In genomic region chr6:137252194-137252886, GRCm38 (mm10) we compare ENCODE assay signal across 8 mouse cellular contexts. TPM values are rescaled to one million over a fixed set of nuclear protein-coding genes. Genes with fewer than 3 reads are reported as not detected.
DNase-seq lines count a peak whose midpoint lies in the region; ATAC-seq and TF ChIP-seq lines count a peak whose summit lies in the region.

Gene Ptpro, plus strand, starts transcription at chr6:137252319.

- H3K27ac ChIP-seq in heart, embryonic 15.5 days: no peak within 1 kb of the TSS
- H3K27ac ChIP-seq in heart, adult 2 months: no peak within 1 kb of the TSS
- peak within 1 kb of the TSS; percentile 91 for H3K27ac ChIP-seq in midbrain, embryonic 12.5 days (replicated peaks)

- no peaks in the 10 kb centered on the region for H3K9me3 ChIP-seq in heart, embryonic 15.5 days (replicated peaks)
- no peaks in the 10 kb centered on the region for H3K9me3 ChIP-seq in midbrain, embryonic 12.5 days

- no peak for TF ChIP-seq POLR2A in heart, adult 2 months (IDR thresholded peaks at IDR 0.05; ENCODE audit: insufficient read depth, low read depth, low read length)
- peak; percentile 38; the same call in 1 of the 2 replicates for TF ChIP-seq POLR2A in brain, embryonic 14.5 days (IDR thresholded peaks at IDR 0.05; ENCODE audit: borderline replicate concordance, extremely low read depth, insufficient read depth, insufficient read length, poor library complexity, severe bottlenecking)

- no peaks in the 10 kb centered on the region for H3K36me3 ChIP-seq in heart, embryonic 15.5 days
- H3K36me3 ChIP-seq in heart, adult 2 months (ENCODE audit: control insufficient read depth, insufficient read depth, low read length): no peaks in the 10 kb centered on the region
- H3K36me3 ChIP-seq in midbrain, embryonic 12.5 days: no peaks in the 10 kb centered on the region

- H3K27me3 ChIP-seq in heart, embryonic 15.5 days: peaks cover 42% of the 10 kb centered on the region
- H3K27me3 ChIP-seq in heart, adult 2 months (ENCODE audit: control insufficient read depth, insufficient read depth, low read length): peaks cover 5% of the 10 kb centered on the region
- no peaks in the 10 kb centered on the region for H3K27me3 ChIP-seq in midbrain, embryonic 12.5 days

- peak within 1 kb of the TSS; percentile 43 for H3K4me3 ChIP-seq in heart, embryonic 15.5 days
- no peak within 1 kb of the TSS for H3K4me3 ChIP-seq in heart, adult 2 months
- peak within 1 kb of the TSS; percentile 54 for H3K4me3 ChIP-seq in midbrain, embryonic 12.5 days

- 0 out of 2 replicates have a peak within 1 kb of the TSS, but pooled peaks have one; percentile 7 for H3K9ac ChIP-seq in heart, embryonic 15.5 days
- no peak within 1 kb of the TSS for H3K9ac ChIP-seq in heart, adult 2 months (ENCODE audit: low read depth, low read length)
- H3K9ac ChIP-seq in midbrain, embryonic 12.5 days (replicated peaks): peak within 1 kb of the TSS; percentile 78

- H3K4me2 ChIP-seq in heart, embryonic 15.5 days: peak within 1 kb of the TSS; percentile 80
- H3K4me2 ChIP-seq in midbrain, embryonic 12.5 days (replicated peaks): peak within 1 kb of the TSS; percentile 73

- no peaks in the 10 kb centered on the region for H3K79me2 ChIP-seq in heart, adult 2 months (replicated peaks; ENCODE audit: control insufficient read depth, insufficient read depth, low read length)

- no peak; the same call in 1 of the 2 replicates for ATAC-seq in heart, embryonic 15.5 days (replicated peaks; ENCODE audit: insufficient number of reproducible peaks, insufficient read depth, low FRiP score, low read depth)
- peak; percentile 90 for ATAC-seq in midbrain, embryonic 12.5 days (ENCODE audit: low FRiP score, low read depth)

- TF ChIP-seq CTCF in heart, adult 2 months (IDR thresholded peaks at IDR 0.05): no peak
- 0 out of 2 replicates have a peak, but pooled peaks have one; percentile 13 for TF ChIP-seq CTCF in brain, embryonic 14.5 days (IDR thresholded peaks at IDR 0.05; ENCODE audit: borderline replicate concordance, extremely low read depth, insufficient read depth, insufficient read length)

- intact Hi-C loops in heart, adult 2 months (cut with DNase I): no loop called here

- no peak for DNase-seq in heart, adult 2 months
- DNase-seq in brain, embryonic 14.5 days (ENCODE audit: low read depth): peak; percentile 93
- DNase-seq in frontal cortex, postnatal 10 days (ENCODE audit: low spot score in 2 of 2): peak; percentile 65 to 74
- peak; percentile 55 to 62 for DNase-seq in layer of hippocampus, postnatal 14 days (ENCODE audit: low spot score in 2 of 2)
- peak; percentile 14 for DNase-seq in testis, postnatal 14 days (ENCODE audit: low spot score)
- no peak for DNase-seq in urinary bladder, postnatal 25 days (ENCODE audit: low spot score)

- H3K4me1 ChIP-seq in heart, embryonic 15.5 days (replicated peaks): peaks cover 10% of the 10 kb centered on the region
- H3K4me1 ChIP-seq in heart, adult 2 months (ENCODE audit: control insufficient read depth, insufficient read depth, low read length): no peaks in the 10 kb centered on the region
- peaks cover 4% of the 10 kb centered on the region; the same call in 1 of the 2 replicates for H3K4me1 ChIP-seq in midbrain, embryonic 12.5 days

- WGBS in heart, embryonic 15.5 days: under 1% methylated on average over 53 of the region's 53 CpGs
- 2% methylated on average over 53 of the region's 53 CpGs for WGBS in heart, adult 2 months
- under 1% methylated on average over 53 of the region's 53 CpGs for WGBS in midbrain, embryonic 12.5 days

- no peak for TF ChIP-seq EP300 in heart, adult 2 months (IDR thresholded peaks at IDR 0.05; ENCODE audit: insufficient read depth, low read depth, low read length)

RNA-seq across cellular contexts. Expression of gene Ptpro, which starts in this region (rescaled TPM):
- polyA plus RNA-seq in heart, embryonic 15.5 days (2015; fragmentation: Nextera tagmentation; extraction: Ambion mirVana): 2.8 and 3.7 TPM in 2 replicates
- 1 to 10 TPM; 2.0 to 5.1 TPM for total RNA-seq in heart, adult 2 months (2021)
- 2.0 and 2.7 TPM in 2 replicates for polyA plus RNA-seq in heart, adult 2 months (2012; rRNA removed)
- polyA plus RNA-seq in brain, embryonic 14.5 days (2012; rRNA removed): 45.9 and 60.3 TPM in 2 replicates
- total RNA-seq in layer of hippocampus, postnatal 14 days (2021): 10 to 100 TPM; 76.3 to 78.7 TPM
- 30.7 and 33.1 TPM in 2 replicates for polyA plus RNA-seq in midbrain, embryonic 12.5 days (2016; fragmentation: Nextera tagmentation; extraction: Ambion mirVana)

Comparison
In these comparisons a context has a peak if more than half of its experiments do, and no peak if none do; other contexts are left out.
1. RNA of gene Ptpro (total RNA-seq): 76.3 to 78.7 TPM in layer of hippocampus, postnatal 14 days; 2.0 to 5.1 TPM in heart, adult 2 months; every median in the first group is over 10 times any median in the second.
2. DNase-seq: peak in brain, embryonic 14.5 days (single experiment), frontal cortex, postnatal 10 days (2 of 2), layer of hippocampus, postnatal 14 days (2 of 2) and testis, postnatal 14 days (single experiment); none in heart, adult 2 months (0 of 2) and urinary bladder, postnatal 25 days (single experiment).